Mouse (Mus musculus) heart, postnatal 0 days (tissue): ENCODE data around the gene Gse1. TPM values are rescaled to one million over a fixed set of nuclear protein-coding genes. Genes with fewer than 3 reads are reported as not detected.

Experiments
- ATAC-seq: fragments of 200-750 bp; cut with Nextera tagmentation; 2 replicates; pipeline ENCODE4 v1.8.0; 2017; ENCODE audit warnings: low read depth, moderate number of reproducible peaks, moderate library complexity; ENCODE audit not compliant: insufficient read depth
- DNase-seq: peaks from one replicate; pipeline ENCODE4 v3.0.0-alpha.2; 2016; ENCODE audit warnings: low spot score
- H3K27ac ChIP-seq: fragments of 300-500 bp; sonication (generic); 2 replicates; pipeline ENCODE4 v1.5.1; 2014; ENCODE audit warnings: low read depth, mild to moderate bottlenecking
- H3K27me3 ChIP-seq: fragments of 300-500 bp; sonication (generic); 2 replicates; pipeline ENCODE4 v1.6.1; 2014; ENCODE audit warnings: low read length, mixed read lengths; ENCODE audit not compliant: control insufficient read depth, insufficient read depth
- H3K36me3 ChIP-seq: fragments of 300-500 bp; sonication (generic); replicated peaks from 2 replicates; pipeline ENCODE4 v1.6.1; 2014; ENCODE audit warnings: low read length, mixed read lengths; ENCODE audit not compliant: control insufficient read depth, insufficient read depth
- H3K4me1 ChIP-seq: fragments of 300-500 bp; sonication (generic); 2 replicates; pipeline ENCODE4 v1.6.1; 2014; ENCODE audit warnings: antibody characterized with exemption; ENCODE audit not compliant: control insufficient read depth, insufficient read depth
- H3K4me2 ChIP-seq: fragments of 300-500 bp; sonication (generic); 2 replicates; pipeline ENCODE4 v1.6.1; 2014; ENCODE audit warnings: low read depth, mild to moderate bottlenecking, low read length, moderate library complexity
- H3K4me3 ChIP-seq: fragments of 300-500 bp; sonication (generic); 2 replicates; pipeline ENCODE4 v1.5.1; 2014; ENCODE audit warnings: low read depth, low read length
- H3K9ac ChIP-seq: fragments of 300-500 bp; sonication (generic); replicated peaks from 2 replicates; pipeline ENCODE4 v1.6.1; 2014; ENCODE audit warnings: low read depth, low read length, mixed read lengths
- H3K9me3 ChIP-seq: fragments of 300-500 bp; sonication (generic); replicated peaks from 2 replicates; pipeline ENCODE4 v1.6.1; 2016; ENCODE audit warnings: low read length; ENCODE audit not compliant: control insufficient read depth
- CTCF ChIP-seq: IDR thresholded peaks from 2 replicates; pipeline ENCODE4 v1.5.1; 2016; ENCODE audit warnings: antibody characterized with exemption, control low read depth, low read depth
- EP300 ChIP-seq: IDR thresholded peaks from 2 replicates; pipeline ENCODE4 v1.6.1; 2016; ENCODE audit warnings: antibody characterized with exemption, low read depth
- WGBS: fragments of 180-500 bp; shearing (Covaris S2); extraction: QIAGEN DNeasy Blood & Tissue Kit; methylation state at CpG from one replicate; pipeline ENCODE4 v1.1.7; 2014; 5-methylcytosine and 5-hydroxymethylcytosine counted together
- polyA plus RNA-seq: library from polyadenylated mRNA; unstranded; fragments of >200 nt; fragmentation: Nextera tagmentation; extraction: Ambion mirVana; gene quantifications from 2 replicates; pipeline ENCODE4 v1.2.1, GENCODE M21; 2015
- total RNA-seq: library from RNA; depleted of rRNA; stranded (reverse); fragments of >200 nt; gene quantifications from 2 replicates; pipeline ENCODE4 v1.2.3, GENCODE M21; 2014; ENCODE audit warnings: low replicate concordance

The Gse1 gene
- total and polyA plus RNA-seq, 2 experiments from 2014 or later, result 5.4 to 18.7 TPM

DNA sequence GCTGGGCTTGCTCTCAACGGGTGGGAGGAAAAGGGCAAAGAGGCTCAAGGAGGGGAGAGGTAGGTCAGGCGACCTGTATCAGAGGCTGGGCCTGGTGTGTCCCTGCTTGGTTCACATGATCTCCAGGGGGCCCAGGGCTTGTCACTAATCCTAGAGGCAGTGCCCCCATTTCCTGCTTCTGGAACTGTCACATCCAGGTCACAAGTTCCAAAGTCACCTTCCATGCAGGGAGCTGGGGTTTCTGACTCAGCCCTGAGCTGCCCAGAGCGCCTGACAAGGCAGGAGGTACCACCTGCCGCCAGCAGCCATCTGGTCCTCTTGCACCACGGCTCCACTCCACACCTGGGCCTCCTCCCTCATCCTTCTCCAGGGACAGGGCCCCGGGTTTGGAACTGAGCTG is 155.5 kb downstream of the Gse1 start:
- no peaks in the 10 kb centered on the region for H3K36me3 ChIP-seq
- H3K9ac ChIP-seq, result no peak overlapping the region; the same call in 1 of the 2 replicates
- no peak for ATAC-seq
- H3K4me2 ChIP-seq, result no peak overlapping the region
- H3K9me3 ChIP-seq, result no peaks in the 10 kb centered on the region
- DNase-seq, result no peak
- H3K4me1 ChIP-seq, result peaks cover 38% of the 10 kb centered on the region
- peak overlapping the region; percentile 94 for H3K27ac ChIP-seq
- 32% methylated on average over 6 of the region's 6 CpGs for WGBS
- H3K4me3 ChIP-seq, result no peak overlapping the region
- no peaks in the 10 kb centered on the region for H3K27me3 ChIP-seq
- TF ChIP-seq EP300 (peak; percentile 36; the same call in 1 of the 2 replicates), CTCF (no peak)

DNA sequence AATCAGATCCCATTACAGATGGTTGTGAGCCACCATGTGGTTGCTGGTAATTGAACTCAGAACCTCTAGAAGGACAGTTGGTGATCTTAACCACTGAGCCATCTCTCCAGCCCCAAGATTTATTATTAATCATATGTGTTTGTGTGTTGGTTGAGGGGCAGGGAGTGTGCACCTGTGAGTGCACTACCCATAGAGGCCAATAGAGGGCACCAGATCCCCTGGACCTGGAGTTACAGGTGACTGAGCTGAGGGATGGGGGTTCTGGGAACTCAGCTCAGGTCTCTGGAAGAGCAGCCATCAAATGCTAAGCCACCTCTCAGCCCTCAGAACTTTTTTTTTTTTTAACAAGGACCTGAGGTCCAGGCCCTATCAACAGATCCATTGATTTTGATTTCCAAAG is 156.5 kb downstream of the Gse1 start:
- no peaks in the 10 kb centered on the region for H3K9me3 ChIP-seq
- H3K27me3 ChIP-seq, result no peaks in the 10 kb centered on the region
- ATAC-seq (no peak), DNase-seq (no peak)
- TF ChIP-seq EP300 (no peak), CTCF (peak; percentile 14; the same call in 1 of the 2 replicates)
- H3K27ac ChIP-seq, result no peak overlapping the region
- H3K4me1 ChIP-seq, result peaks cover 35% of the 10 kb centered on the region
- no peaks in the 10 kb centered on the region for H3K36me3 ChIP-seq
- no peak overlapping the region for H3K4me2 ChIP-seq
- H3K4me3 ChIP-seq, result no peak overlapping the region
- no peak overlapping the region for H3K9ac ChIP-seq

DNA sequence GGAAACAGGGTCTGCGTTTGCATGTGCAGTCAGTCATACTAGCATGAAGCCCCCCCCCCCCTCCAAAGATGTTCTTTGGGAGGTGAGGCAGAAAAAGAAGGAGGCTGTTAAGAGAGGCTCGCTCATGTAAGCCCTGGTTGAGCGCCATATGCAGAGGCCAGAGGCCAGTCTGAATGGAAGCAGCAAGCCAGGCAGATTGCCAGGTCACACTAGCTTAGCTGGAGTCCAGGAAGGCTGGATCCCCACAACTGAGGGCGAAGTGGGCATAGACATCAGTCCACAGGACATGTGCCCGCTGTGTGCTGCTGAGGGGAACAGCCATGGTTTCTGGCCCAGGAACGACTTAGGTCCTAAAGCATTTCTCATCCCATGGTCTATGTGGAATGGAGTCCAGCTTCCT is 160.0 kb downstream of the Gse1 start:
- WGBS, result 83% methylated on average over 6 of the region's 6 CpGs
- Histone ChIP-seq H3K4me2 (no peak overlapping the region), H3K9me3 (no peaks in the 10 kb centered on the region), H3K4me3 (no peak overlapping the region), H3K36me3 (no peaks in the 10 kb centered on the region), H3K4me1 (peaks cover 16% of the 10 kb centered on the region), H3K9ac (no peak overlapping the region), H3K27me3 (no peaks in the 10 kb centered on the region), H3K27ac (no peak overlapping the region)
- ATAC-seq (no peak), DNase-seq (no peak)
- TF ChIP-seq EP300, result no peak
- TF ChIP-seq CTCF, result no peak

DNA sequence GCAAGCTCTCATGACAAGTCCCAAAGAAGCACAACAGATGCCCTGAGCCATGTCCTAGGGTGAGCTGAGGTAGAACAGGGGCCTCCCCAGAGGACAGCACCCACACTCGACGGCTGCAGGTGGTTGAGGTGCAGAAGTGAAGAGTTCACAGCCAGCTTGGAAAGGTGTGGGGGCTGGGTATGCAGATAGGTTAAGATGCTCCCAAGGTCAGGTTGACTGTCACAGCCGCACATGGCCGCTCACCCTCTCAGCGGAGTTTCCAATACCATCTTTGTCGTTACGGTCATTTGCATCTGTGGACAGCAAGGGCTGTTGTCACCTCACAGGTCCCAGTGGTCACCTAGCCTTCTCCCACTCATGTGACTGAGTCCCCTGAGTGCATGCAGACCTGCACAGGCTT is 162.3 kb downstream of the Gse1 start:
- TF ChIP-seq EP300 (no peak), CTCF (no peak)
- DNase-seq (no peak), ATAC-seq (no peak)
- Histone ChIP-seq H3K27me3 (no peaks in the 10 kb centered on the region), H3K4me1 (peaks cover 9% of the 10 kb centered on the region; the same call in 1 of the 2 replicates), H3K27ac (no peak overlapping the region), H3K9me3 (no peaks in the 10 kb centered on the region), H3K4me2 (no peak overlapping the region), H3K36me3 (no peaks in the 10 kb centered on the region), H3K9ac (no peak overlapping the region), H3K4me3 (no peak overlapping the region)
- 94% methylated on average over 7 of the region's 7 CpGs for WGBS

DNA sequence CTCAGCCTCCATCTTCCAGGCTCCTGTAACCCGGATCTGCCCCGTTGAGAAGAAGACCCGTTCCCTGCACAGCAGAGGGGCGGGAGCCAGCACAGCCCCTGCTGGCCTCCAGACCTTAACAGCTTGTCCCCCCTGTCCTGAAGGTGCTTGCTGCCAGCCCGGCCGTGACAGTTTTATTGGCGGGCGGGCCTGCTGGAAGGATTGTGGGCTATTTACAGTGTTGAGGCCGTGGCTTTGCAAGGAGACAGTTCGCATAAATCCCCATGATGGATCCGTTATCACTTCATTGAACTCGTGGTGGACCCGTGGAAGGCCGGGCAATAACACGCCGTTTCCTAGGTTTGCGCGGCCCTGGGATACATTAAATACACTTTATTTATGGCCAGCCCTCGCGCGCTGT is 163.6 kb downstream of the Gse1 start:
- Histone ChIP-seq H3K4me2 (no peak overlapping the region), H3K4me3 (no peak overlapping the region), H3K9ac (no peak overlapping the region), H3K4me1 (peaks cover 9% of the 10 kb centered on the region; the same call in 1 of the 2 replicates), H3K27me3 (no peaks in the 10 kb centered on the region), H3K36me3 (no peaks in the 10 kb centered on the region), H3K27ac (no peak overlapping the region), H3K9me3 (no peaks in the 10 kb centered on the region)
- DNase-seq (no peak), ATAC-seq (no peak)
- 73% methylated on average over 21 of the region's 21 CpGs for WGBS
- no peak for TF ChIP-seq CTCF
- no peak for TF ChIP-seq EP300

DNA sequence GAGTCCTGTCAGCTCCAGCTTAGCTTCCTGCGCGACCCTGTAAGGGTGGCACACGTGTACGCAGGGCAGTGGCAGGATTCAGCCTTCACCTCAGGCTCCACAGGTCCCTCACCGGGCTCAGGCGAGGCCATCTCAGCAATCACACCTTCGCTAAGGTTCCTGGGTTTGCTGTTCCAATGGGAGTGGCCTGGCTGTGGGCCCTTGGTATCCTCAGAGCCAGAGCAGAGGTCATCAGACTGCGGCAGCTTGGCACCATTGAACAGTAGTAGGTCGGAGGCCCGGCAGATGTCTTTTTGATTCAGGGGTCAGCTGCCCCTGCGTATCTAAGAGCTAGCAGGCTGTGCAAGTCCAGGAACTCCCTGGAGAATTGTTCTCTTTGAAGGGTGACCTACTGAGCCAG is 164.8 kb downstream of the Gse1 start:
- TF ChIP-seq CTCF (no peak), EP300 (no peak)
- no peaks in the 10 kb centered on the region for H3K27me3 ChIP-seq
- 68% methylated on average over 11 of the region's 11 CpGs for WGBS
- no peak overlapping the region for H3K27ac ChIP-seq
- no peaks in the 10 kb centered on the region for H3K36me3 ChIP-seq
- ATAC-seq, result no peak
- no peak overlapping the region for H3K4me3 ChIP-seq
- peaks cover 9% of the 10 kb centered on the region; the same call in 1 of the 2 replicates for H3K4me1 ChIP-seq
- H3K9me3 ChIP-seq, result no peaks in the 10 kb centered on the region
- DNase-seq, result no peak
- H3K4me2 ChIP-seq, result no peak overlapping the region
- H3K9ac ChIP-seq, result no peak overlapping the region
